Mouse (Mus musculus): ENCODE data around the gene Sh3gl2. TPM values are rescaled to one million over a fixed set of nuclear protein-coding genes. Genes with fewer than 3 reads are reported as not detected.

Sh3gl2 gene
- polyA plus RNA-seq, 1 experiment: not detected

DNA sequence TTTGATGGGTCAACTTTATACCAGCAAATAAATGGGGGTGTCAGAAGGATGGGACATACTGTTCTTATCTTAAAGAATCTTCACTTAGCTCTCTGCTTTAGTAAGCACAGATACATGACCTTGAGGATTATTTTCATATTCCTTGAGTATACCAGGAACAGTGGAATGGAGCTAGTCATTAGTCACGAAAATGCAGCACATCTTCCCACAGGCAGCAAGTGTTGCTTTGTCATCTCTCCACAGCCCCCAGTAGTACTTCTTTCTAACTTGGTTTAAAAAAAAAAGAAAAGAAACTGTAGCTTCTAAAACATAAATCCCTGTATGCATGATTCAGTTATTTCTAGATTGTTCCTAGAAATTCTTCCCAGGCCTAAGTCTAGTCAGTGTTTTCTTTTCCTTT is 121.1 kb downstream of the Sh3gl2 start:
- H3K36me3 ChIP-seq (ENCODE audit: control insufficient read depth, insufficient read depth): no peaks in the 10 kb centered on the region
- no peaks in the 10 kb centered on the region for H3K27me3 ChIP-seq (ENCODE audit: control insufficient read depth, insufficient read depth, insufficient read length)
- H3ac ChIP-seq (ENCODE audit: control insufficient read depth, insufficient read length, low read depth): no peak overlapping the region
- TF ChIP-seq MAX (IDR thresholded peaks at IDR 0.05) (no peak), CEBPB (IDR thresholded peaks at IDR 0.05; ENCODE audit: low read depth) (no peak), MYOD1 (IDR thresholded peaks at IDR 0.05; ENCODE audit: control insufficient read depth, insufficient read length, low read depth) (no peak), MYOG (IDR thresholded peaks at IDR 0.05; ENCODE audit: control insufficient read depth, extremely low read depth, insufficient read length) (no peak), USF1 (IDR thresholded peaks at IDR 0.05; ENCODE audit: low read depth) (no peak), CTCF (IDR thresholded peaks at IDR 0.05; ENCODE audit: control insufficient read depth, insufficient read depth, insufficient read length) (no peak), FOSL1 (IDR thresholded peaks at IDR 0.05; ENCODE audit: insufficient read depth, low read length, poor library complexity, severe bottlenecking) (no peak)
- no peaks in the 10 kb centered on the region for H3K79me2 ChIP-seq (ENCODE audit: control insufficient read depth, insufficient read depth)
- no peaks in the 10 kb centered on the region for H3K79me3 ChIP-seq (ENCODE audit: low read depth)
- no peak overlapping the region for H3K4me3 ChIP-seq (ENCODE audit: insufficient read depth, poor library complexity, severe bottlenecking)

- no peak overlapping the region for H3K4me3 ChIP-seq (ENCODE audit: insufficient read depth, poor library complexity, severe bottlenecking)
- no peaks in the 10 kb centered on the region for H3K79me2 ChIP-seq (ENCODE audit: control insufficient read depth, insufficient read depth)
- no peak overlapping the region for H3ac ChIP-seq (ENCODE audit: control insufficient read depth, insufficient read length, low read depth)
- H3K79me3 ChIP-seq (ENCODE audit: low read depth): no peaks in the 10 kb centered on the region
- no peaks in the 10 kb centered on the region for H3K36me3 ChIP-seq (ENCODE audit: control insufficient read depth, insufficient read depth)
- TF ChIP-seq MAX (IDR thresholded peaks at IDR 0.05): no peak
- TF ChIP-seq MYOG (IDR thresholded peaks at IDR 0.05; ENCODE audit: control insufficient read depth, extremely low read depth, insufficient read length): no peak
- no peak for TF ChIP-seq MYOD1 (IDR thresholded peaks at IDR 0.05; ENCODE audit: control insufficient read depth, insufficient read length, low read depth)
- TF ChIP-seq CTCF (IDR thresholded peaks at IDR 0.05; ENCODE audit: control insufficient read depth, insufficient read depth, insufficient read length): no peak
- no peak for TF ChIP-seq CEBPB (IDR thresholded peaks at IDR 0.05; ENCODE audit: low read depth)
- TF ChIP-seq FOSL1 (IDR thresholded peaks at IDR 0.05; ENCODE audit: insufficient read depth, low read length, poor library complexity, severe bottlenecking): no peak
- H3K27me3 ChIP-seq (ENCODE audit: control insufficient read depth, insufficient read depth, insufficient read length): no peaks in the 10 kb centered on the region
Measured at GRCm38 (mm10) chr4:85334688-85335200, 129.8 kb downstream of the Sh3gl2 start.

DNA sequence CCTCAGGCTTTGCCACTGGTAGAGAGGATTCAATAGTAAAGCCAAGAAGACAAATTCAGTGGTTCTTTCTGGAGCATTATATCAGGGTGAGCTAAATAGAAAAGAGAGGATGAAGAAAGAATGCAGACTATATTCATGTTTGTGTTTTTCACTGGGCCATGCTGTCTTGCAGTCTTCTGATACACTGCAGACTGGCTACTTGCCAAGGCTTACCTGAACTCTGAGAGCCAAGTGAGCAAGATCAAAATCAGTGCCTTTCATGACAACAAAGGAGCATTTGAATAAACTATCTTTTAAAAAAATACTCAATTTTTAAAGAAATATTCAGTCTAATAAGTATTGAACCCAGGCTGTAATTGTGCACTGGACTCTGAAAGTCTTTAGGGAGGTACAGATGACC is 131.4 kb downstream of the Sh3gl2 start:
- Histone ChIP-seq H3ac (ENCODE audit: control insufficient read depth, insufficient read length, low read depth) (no peak overlapping the region), H3K4me3 (ENCODE audit: insufficient read depth, poor library complexity, severe bottlenecking) (no peak overlapping the region), H3K79me3 (ENCODE audit: low read depth) (no peaks in the 10 kb centered on the region), H3K27me3 (ENCODE audit: control insufficient read depth, insufficient read depth, insufficient read length) (no peaks in the 10 kb centered on the region), H3K36me3 (ENCODE audit: control insufficient read depth, insufficient read depth) (no peaks in the 10 kb centered on the region), H3K79me2 (ENCODE audit: control insufficient read depth, insufficient read depth) (no peaks in the 10 kb centered on the region)
- TF ChIP-seq CTCF (IDR thresholded peaks at IDR 0.05; ENCODE audit: control insufficient read depth, insufficient read depth, insufficient read length) (no peak), FOSL1 (IDR thresholded peaks at IDR 0.05; ENCODE audit: insufficient read depth, low read length, poor library complexity, severe bottlenecking) (no peak), CEBPB (IDR thresholded peaks at IDR 0.05; ENCODE audit: low read depth) (no peak), MYOG (IDR thresholded peaks at IDR 0.05; ENCODE audit: control insufficient read depth, extremely low read depth, insufficient read length) (no peak), MYOD1 (IDR thresholded peaks at IDR 0.05; ENCODE audit: control insufficient read depth, insufficient read length, low read depth) (no peak), MAX (IDR thresholded peaks at IDR 0.05) (no peak)

- TF ChIP-seq USF1 (IDR thresholded peaks at IDR 0.05; ENCODE audit: low read depth): no peak
- Histone ChIP-seq H3K27me3 (ENCODE audit: control insufficient read depth, insufficient read depth, insufficient read length) (no peaks in the 10 kb centered on the region), H3K79me2 (ENCODE audit: control insufficient read depth, insufficient read depth) (no peaks in the 10 kb centered on the region), H3K36me3 (ENCODE audit: control insufficient read depth, insufficient read depth) (no peaks in the 10 kb centered on the region), H3ac (ENCODE audit: control insufficient read depth, insufficient read length, low read depth) (no peak overlapping the region), H3K4me3 (ENCODE audit: insufficient read depth, poor library complexity, severe bottlenecking) (no peak overlapping the region), H3K79me3 (ENCODE audit: low read depth) (no peaks in the 10 kb centered on the region)
Measured at GRCm38 (mm10) chr4:85339126-85339525, 134.2 kb downstream of the Sh3gl2 start.

GRCm38 (mm10) chr4:85340686-85341085 is 135.8 kb downstream of the Sh3gl2 start:
- no peak overlapping the region for H3ac ChIP-seq (ENCODE audit: control insufficient read depth, insufficient read length, low read depth)
- no peak for TF ChIP-seq FOSL1 (IDR thresholded peaks at IDR 0.05; ENCODE audit: insufficient read depth, low read length, poor library complexity, severe bottlenecking)
- TF ChIP-seq USF1 (IDR thresholded peaks at IDR 0.05; ENCODE audit: low read depth): no peak
- TF ChIP-seq MYOG (IDR thresholded peaks at IDR 0.05; ENCODE audit: control insufficient read depth, extremely low read depth, insufficient read length): no peak
- TF ChIP-seq MYOD1 (IDR thresholded peaks at IDR 0.05; ENCODE audit: control insufficient read depth, insufficient read length, low read depth): no peak
- TF ChIP-seq MAX (IDR thresholded peaks at IDR 0.05): no peak
- TF ChIP-seq CTCF (IDR thresholded peaks at IDR 0.05; ENCODE audit: control insufficient read depth, insufficient read depth, insufficient read length): no peak
- TF ChIP-seq CEBPB (IDR thresholded peaks at IDR 0.05; ENCODE audit: low read depth): no peak
- H3K79me2 ChIP-seq (ENCODE audit: control insufficient read depth, insufficient read depth): no peaks in the 10 kb centered on the region
- H3K27me3 ChIP-seq (ENCODE audit: control insufficient read depth, insufficient read depth, insufficient read length): no peaks in the 10 kb centered on the region
- H3K36me3 ChIP-seq (ENCODE audit: control insufficient read depth, insufficient read depth): no peaks in the 10 kb centered on the region
- H3K79me3 ChIP-seq (ENCODE audit: low read depth): no peaks in the 10 kb centered on the region
- H3K4me3 ChIP-seq (ENCODE audit: insufficient read depth, poor library complexity, severe bottlenecking): no peak overlapping the region

DNA sequence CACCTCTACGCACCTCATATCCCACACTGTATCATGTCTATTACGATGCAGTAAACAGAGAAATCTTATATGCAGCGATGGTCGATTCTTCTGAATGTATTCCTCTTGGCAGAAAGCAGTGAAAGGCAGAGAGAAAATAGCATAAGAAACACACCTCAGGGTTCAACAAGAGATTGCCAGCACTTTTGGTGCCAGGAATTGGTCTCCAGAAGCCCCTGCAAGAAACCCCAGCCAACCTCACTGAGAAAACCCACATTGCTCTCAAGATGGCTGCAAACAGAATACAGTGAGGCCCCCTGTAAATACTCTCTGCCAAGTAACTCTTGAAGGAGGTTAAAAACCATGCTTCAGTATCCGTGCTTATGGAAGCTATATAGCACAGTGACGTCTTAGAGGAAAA is 141.0 kb downstream of the Sh3gl2 start:
- Histone ChIP-seq H3K79me2 (ENCODE audit: control insufficient read depth, insufficient read depth) (no peaks in the 10 kb centered on the region), H3K27me3 (ENCODE audit: control insufficient read depth, insufficient read depth, insufficient read length) (peaks cover 3% of the 10 kb centered on the region), H3K79me3 (ENCODE audit: low read depth) (no peaks in the 10 kb centered on the region), H3K36me3 (ENCODE audit: control insufficient read depth, insufficient read depth) (no peaks in the 10 kb centered on the region), H3ac (ENCODE audit: control insufficient read depth, insufficient read length, low read depth) (no peak overlapping the region), H3K4me3 (ENCODE audit: insufficient read depth, poor library complexity, severe bottlenecking) (no peak overlapping the region)
- TF ChIP-seq MYOG (IDR thresholded peaks at IDR 0.05; ENCODE audit: control insufficient read depth, extremely low read depth, insufficient read length) (no peak), CEBPB (IDR thresholded peaks at IDR 0.05; ENCODE audit: low read depth) (no peak), MAX (IDR thresholded peaks at IDR 0.05) (no peak), USF1 (IDR thresholded peaks at IDR 0.05; ENCODE audit: low read depth) (no peak), FOSL1 (IDR thresholded peaks at IDR 0.05; ENCODE audit: insufficient read depth, low read length, poor library complexity, severe bottlenecking) (no peak), MYOD1 (IDR thresholded peaks at IDR 0.05; ENCODE audit: control insufficient read depth, insufficient read length, low read depth) (no peak), CTCF (IDR thresholded peaks at IDR 0.05; ENCODE audit: control insufficient read depth, insufficient read depth, insufficient read length) (no peak)

Data from C2C12 (cell line).